Mouse (Mus musculus) cerebellum, adult (tissue): ENCODE results near the gene Tbcd.
A peak's percentile ranks its signal among the peaks of the same experiment; 100 is the strongest.

Source experiments
- ATAC-seq: cut with Nextera tagmentation; 2 replicates; pipeline ENCODE4 v1.9.2; 2017; ENCODE audit warnings: mild to moderate bottlenecking, moderate library complexity, mixed read lengths; ENCODE audit not compliant: insufficient number of reproducible peaks, low FRiP score, low TSS enrichment

The Tbcd gene

DNA sequence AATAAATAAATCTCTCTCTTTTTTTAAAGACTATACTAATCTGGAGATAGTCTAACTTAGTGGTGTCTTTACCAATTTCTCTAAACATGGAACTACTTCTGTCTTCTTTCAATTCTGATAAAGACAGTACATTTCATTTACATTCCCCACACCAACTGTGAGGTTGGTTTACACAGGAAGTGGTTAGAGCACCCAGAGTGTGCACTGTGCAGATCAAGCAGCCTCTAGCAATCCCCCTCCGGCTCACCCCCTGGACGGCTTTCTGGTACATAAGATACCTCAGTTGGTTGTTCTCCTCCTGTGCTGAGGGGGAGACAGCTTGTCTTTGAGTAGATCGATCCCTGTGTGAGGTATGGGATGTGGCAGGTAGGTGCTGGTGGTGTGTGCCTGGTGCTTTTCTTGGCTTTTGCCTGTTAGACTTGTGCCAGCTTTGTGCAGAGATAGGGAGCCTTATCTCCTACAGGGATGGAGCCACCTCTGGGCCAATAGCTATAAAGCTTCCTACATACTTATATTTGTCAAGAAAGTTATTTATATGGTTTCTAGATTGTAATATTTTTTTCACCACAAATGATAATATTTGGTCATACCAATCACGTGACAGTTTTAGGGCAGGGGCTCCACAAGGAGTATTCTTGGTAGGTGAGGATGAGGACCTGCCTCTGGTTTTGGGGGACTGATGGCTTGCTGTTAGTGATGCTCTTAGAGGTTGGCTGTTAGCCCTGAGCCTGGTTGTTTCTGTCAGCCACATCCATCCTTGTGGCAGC lies 108.0 kb downstream of the Tbcd start:
- ATAC-seq: no peak

- ATAC-seq: no peak
Observed at GRCm38 (mm10) chr11:121560294-121560663, 108.5 kb downstream of the Tbcd start.

DNA sequence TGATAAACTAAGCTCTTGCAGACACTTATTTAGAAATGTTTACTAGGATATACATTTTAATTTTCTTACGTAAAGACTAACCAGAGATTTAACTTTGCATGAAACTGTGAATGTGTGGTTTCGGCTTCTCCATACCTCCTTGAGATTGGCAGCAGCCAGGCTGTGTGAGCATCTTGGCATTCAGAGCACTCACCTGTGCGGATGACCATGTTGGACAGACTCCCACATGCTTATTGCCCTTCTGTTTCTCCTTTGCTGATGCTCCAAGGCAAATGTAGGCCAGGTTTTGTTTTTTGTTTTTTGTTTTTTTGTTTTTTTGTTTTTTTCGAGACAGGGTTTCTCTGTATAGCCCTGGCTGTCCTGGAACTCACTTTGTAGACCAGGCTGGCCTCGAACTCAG lies 111.6 kb downstream of the Tbcd start:
- ATAC-seq: peak; percentile 64; the same call in 1 of the 2 replicates

- ATAC-seq: no peak
Observed at GRCm38 (mm10) chr11:121564265-121564664, 112.5 kb downstream of the Tbcd start.

- ATAC-seq: no peak
Observed at GRCm38 (mm10) chr11:121581856-121582255, 130.1 kb downstream of the Tbcd start.

DNA sequence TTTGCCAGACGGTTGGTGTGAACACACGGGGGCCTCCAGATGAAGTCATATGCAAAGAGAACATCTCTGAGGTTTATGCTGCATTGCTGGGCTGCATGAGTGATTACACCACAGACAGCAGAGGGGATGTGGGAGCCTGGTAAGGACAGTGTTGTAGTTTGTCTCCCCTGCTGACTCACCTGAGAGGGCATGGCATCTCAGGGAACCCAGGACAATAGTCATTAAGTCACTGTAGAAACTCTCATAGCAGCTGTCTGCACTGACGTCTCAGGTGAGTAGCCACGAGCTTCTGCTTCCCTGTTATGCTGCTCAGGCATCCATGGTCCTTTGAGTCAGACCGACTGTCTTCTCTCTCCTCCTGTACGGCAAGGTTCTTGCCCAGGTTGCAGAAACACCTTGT lies 145.5 kb downstream of the Tbcd start:
- ATAC-seq: no peak

DNA sequence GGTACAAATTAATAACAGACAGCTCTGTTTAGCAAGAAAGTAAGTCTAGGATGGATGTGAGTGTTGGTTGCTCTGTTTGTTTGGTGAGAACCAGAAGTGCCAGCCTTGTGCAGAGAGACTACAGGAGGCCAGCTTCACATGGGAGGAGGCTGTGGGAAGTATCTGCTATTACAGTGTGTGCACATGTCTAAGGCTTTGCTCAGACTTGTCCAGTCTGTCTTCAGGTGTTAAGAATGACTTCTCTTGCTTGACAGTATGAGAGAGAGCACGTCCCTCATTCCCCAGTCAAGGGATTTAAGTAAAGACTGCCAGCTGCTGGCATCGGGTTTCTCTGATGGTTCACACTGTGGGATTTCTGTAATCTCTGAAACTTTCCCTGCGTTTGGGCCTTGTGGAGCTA lies 149.7 kb downstream of the Tbcd start:
- ATAC-seq: no peak

DNA sequence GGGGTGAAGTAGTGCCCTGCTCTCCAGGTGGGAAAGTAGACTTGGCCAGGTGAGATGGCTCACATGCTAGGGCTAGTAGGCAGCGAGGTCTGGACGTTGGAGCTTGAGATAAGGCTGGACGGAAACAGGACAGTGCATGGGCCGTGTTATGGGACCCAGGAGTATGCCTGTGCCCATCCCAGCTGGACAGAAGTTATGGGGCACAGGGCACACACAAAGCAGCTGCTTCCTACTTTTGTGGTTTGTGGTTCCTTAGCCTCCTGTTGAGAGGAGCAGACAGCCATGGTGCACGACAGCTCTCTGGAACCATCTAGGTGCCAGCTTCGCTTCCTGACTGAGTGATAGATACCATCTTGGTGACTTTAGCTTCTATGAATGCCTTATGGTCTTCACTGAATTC lies 153.9 kb downstream of the Tbcd start:
- no peak for ATAC-seq

DNA sequence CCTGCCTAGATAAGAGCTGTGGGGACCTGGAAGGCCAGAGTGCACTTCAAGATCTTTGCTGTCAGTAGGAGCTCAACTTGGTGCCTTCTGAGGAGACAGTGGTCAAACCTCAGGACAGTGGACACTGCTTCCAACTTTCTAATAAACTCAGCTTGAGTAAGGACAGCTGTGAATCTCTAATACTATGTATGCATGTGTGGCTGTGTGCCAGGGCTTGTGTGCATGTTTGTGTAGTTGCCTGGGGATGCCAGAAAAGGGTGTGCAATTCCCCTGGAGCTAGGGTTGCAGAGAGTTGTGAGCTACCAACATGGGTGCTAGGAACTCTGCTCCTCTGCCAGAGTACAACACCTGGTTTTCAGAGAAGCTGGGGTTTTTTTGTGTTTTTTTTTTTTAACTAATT lies 159.2 kb downstream of the Tbcd start:
- no peak for ATAC-seq

GRCm38 (mm10) chr11:121615961-121616485 lies 164.3 kb downstream of the Tbcd start:
- ATAC-seq: no peak

- ATAC-seq: no peak
Observed at GRCm38 (mm10) chr11:121616501-121616900, 164.8 kb downstream of the Tbcd start.

GRCm38 (mm10) chr11:121617371-121617770 lies 165.6 kb downstream of the Tbcd start:
- no peak for ATAC-seq

DNA sequence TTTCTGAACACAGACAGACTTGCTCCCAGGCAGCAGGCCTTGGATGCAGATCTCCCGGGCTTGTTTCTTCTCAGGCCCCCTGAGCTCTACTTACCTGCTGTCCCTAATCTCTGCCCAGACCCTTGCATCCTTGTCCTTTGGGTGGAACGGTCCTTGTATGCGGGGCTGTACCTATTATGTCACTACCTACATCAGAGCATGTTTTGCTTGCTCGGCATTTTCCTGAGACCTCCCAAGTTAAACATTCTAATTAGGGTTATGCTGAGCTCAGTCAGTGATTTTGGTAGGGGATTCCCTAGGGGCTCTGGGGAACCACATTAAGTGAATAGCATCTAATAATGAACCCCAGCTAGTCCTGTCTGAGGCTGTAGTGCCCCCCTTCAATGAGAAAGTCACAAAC lies 173.3 kb downstream of the Tbcd start:
- no peak for ATAC-seq

- no peak for ATAC-seq
Observed at GRCm38 (mm10) chr11:121627521-121627920, 175.8 kb downstream of the Tbcd start.

DNA sequence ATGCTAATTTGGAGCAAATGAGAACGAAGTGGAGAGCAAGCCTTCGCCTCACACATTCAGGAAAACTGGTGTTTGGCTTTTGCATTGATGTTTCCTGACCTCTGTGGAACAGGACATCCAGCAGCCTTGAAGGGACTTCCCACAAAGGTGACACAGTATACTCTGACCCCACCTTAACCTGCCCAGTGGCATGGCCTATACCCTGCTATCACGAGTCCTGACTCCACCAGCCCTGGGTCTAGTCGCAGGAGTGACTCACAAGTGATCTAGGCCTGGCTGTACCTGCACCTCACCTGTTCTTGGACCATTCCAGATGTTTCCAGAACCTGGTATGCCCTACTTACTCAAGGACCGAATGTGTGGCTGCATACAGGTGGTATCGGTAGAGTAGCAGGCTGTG lies 177.8 kb downstream of the Tbcd start:
- no peak for ATAC-seq

DNA sequence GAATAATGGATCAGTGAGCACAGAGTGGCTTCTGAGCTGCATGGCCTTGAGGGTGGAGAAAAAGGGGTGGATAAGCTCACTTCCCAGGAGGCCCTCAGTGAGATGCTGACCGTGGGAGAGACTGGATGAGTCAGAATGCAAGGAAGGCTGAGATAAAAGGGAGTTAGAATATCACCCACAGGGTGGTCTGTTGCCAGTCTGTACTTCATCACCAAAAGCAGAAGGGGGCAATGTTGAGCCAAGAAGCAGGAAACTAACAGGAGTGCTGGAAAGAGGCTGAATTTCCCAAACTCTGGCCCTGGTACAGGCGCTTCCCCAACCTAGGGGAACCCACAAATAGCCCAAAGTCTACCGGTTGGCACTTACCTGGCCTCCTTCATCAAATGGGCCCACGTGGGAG lies 178.7 kb downstream of the Tbcd start:
- no peak for ATAC-seq

GRCm38 (mm10) chr11:121631410-121631809 lies 179.7 kb downstream of the Tbcd start:
- ATAC-seq: peak; percentile 85; the same call in 1 of the 2 replicates

- no peak for ATAC-seq
Observed at GRCm38 (mm10) chr11:121636646-121637045, 184.9 kb downstream of the Tbcd start.

- no peak for ATAC-seq
Observed at GRCm38 (mm10) chr11:121641501-121642145, 189.9 kb downstream of the Tbcd start.

DNA sequence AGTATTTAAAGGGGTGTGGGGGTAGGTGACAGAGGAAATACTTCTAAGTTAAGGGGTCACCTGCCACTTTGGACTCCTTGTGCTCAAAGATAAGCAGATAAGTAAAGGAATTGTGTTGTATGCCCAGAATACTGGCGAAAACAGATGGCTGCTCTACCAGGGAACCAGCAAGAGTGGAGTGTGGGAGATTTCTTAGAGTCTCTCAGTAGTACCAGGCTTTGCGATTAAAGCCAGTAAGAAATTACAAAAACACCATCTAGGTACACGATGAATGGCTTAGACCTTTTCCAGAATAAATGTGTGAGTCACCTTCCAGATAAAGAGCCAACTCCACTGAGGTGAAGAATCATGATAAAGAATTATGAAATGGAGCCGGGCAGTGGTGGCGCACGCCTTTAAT lies 193.6 kb downstream of the Tbcd start:
- ATAC-seq: no peak

- ATAC-seq: no peak
Observed at GRCm38 (mm10) chr11:121647321-121647720, 195.6 kb downstream of the Tbcd start.

DNA sequence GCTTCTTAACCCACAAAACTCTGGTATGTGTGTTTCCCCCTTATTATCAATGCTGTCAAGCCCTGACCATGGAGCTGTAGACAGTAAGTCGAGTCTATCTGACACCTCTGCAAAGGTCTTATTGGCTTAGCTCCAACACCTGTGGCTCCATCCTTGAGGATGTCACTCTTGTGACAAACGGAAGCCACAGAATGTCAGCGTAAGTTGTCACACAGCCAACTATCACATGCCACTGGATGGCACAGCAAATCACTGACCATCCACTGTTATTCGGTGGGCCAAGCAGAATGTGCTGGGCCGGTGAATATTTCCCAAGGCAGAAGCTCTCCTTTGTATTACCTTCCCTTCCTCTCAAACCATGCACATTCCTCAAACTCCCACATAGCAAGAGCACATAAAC lies 196.4 kb downstream of the Tbcd start:
- no peak for ATAC-seq
